Mouse (Mus musculus): ENCODE data around the gene Gm21985.

Gene Gm21985

DNA sequence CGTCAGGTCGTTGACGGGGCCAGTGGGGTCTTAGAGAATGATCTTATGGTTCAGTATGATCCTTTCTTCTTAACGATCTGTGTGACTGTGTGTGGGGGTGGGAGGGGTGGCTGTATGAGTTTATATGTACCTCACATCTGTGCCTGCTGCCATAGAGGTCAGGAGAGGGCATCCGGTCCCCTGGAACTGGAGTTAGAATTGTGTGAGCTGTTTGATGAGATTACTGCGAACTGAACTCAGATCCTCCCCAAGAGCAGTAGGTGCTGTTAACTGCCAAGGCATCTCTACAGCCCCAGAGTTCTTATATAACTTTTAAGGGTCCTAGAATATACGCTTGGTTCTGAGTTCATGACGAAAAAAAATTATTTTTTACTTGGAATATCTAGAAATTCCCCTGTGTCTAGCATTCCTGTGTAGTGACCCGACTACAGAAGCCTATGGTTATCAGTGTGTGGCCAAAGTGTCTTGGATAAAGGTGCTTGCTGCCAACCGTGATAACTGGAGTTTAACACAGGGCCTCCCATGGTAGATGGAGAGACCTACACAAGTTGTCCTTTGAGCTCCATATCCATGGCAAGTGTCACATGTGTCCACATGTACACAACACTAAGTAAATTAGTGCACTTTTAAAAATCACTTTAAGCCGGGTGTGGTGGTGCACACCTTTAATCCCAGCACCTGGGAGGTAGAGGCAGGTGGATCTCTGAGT lies 62.1 kb downstream of the Gm21985 start:
- DNase-seq (ENCODE audit: extremely low spot score, low read depth, low spot score), result no peak

DNA sequence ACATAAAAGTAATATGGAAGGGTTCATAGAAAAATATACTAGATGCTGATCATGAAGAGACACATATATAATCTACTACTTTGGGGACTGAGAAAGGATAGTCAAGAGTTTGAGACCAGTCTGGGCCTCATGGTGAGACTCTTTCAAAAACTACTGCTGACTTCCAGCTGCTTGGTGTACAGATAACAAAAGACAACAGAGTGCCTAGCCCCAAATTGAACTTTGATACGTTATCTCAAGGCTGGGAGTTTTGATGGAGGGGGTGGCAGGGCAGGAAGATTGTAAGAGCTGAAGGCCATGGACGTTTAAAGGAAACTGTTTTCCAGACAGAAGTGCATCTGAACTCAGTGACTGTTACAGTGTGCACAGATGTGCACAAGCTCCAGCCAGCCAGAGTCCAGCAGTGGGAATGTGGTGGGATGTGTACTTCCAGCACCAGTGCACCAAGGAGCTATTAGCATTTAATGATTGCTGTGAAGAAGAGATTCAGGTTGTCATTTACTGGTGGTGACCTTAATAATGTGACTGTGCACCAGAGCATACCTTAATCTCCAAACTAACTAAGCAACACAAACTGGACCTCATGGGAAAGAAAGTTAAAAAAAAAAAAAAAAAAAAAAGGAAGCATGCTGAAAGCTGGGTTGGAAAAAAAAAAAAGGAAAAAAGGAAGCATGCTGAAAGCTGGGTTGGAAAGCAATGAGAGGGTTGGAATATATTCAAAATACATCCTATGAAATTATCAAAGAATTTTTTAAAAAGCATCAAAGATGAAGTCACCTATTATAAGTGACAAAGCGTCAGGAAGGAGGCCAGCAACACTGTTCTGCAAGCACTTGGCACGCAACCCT lies 66.2 kb downstream of the Gm21985 start:
- DNase-seq (ENCODE audit: extremely low spot score, low read depth, low spot score), result no peak

DNA sequence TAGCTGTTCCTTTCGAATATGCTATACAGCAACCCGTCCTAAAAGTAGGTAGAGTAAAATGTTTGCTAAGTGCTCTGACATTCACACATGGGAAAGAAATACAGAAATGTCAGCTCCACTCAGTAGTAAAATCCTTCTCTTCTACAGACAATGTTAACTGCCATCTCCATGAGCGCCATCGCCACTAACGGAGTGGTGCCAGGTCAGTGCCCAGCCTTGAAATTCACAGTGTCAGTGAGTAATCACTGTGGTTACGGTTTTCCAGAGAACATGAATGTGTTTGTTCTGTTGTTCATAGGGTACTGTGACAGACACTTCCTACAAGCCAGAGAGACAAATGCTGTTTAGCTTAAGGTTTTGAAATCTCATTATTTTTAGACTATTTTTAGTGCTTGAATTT lies 71.1 kb downstream of the Gm21985 start:
- DNase-seq (ENCODE audit: extremely low spot score, low read depth, low spot score), result no peak

DNA sequence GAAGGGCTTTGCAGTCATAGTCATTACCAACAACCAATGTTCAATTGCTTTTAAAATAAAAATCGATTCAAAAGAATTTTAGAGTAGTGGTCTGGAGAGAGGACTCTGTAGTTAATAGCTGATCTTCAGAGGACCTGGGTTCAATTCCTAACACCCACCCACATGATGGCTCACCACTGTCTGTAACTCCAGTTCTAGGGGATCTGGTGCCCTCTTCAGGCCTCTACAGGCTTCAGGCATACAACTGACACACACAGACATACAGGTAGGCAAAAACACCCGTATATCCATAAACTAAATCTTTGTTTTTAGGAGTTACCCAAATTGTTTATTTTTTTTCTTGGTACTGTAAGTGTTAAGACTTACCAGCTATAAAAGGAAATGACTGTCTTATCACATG lies 73.6 kb downstream of the Gm21985 start:
- DNase-seq (ENCODE audit: extremely low spot score, low read depth, low spot score), result no peak

DNA sequence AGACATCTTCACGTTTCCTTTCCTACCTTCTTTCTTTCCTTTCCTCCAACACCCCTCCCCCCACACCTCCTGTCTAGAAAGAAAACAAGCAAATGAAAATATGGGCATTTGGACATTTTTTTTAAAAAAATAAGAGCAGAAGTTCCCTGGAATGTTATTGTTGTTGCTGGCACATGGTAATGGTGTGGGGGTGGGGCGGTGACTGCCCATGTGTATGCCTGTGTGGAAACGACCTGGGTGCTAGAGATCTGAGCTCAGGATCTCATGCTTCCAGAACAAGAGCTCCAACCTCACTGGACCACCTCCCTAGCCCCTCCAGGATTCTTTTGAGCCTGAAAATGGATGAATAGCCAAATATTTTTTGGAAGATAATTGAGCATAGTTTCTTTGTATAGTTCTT lies 75.0 kb downstream of the Gm21985 start:
- no peak for DNase-seq (ENCODE audit: extremely low spot score, low read depth, low spot score)

DNA sequence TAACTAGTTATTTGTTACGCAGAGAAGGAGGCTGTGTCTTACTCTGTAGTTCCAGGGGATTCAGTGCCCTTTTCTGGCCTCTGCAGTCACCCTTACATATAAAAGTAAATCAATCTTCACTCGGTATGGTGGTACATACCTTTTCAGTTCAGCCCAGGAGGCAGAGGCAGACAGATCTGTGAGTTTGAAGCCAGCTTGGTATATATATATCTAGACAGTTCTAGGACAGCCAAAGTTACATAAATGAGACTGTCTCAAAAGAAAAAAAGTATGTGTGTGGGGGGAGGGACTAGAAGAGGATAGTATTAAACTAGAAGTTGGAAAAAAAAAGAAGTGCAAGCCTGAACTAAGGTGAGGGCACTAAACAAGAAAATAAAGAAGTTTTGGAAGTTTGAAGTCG lies 82.1 kb downstream of the Gm21985 start:
- no peak for DNase-seq (ENCODE audit: extremely low spot score, low read depth, low spot score)

DNA sequence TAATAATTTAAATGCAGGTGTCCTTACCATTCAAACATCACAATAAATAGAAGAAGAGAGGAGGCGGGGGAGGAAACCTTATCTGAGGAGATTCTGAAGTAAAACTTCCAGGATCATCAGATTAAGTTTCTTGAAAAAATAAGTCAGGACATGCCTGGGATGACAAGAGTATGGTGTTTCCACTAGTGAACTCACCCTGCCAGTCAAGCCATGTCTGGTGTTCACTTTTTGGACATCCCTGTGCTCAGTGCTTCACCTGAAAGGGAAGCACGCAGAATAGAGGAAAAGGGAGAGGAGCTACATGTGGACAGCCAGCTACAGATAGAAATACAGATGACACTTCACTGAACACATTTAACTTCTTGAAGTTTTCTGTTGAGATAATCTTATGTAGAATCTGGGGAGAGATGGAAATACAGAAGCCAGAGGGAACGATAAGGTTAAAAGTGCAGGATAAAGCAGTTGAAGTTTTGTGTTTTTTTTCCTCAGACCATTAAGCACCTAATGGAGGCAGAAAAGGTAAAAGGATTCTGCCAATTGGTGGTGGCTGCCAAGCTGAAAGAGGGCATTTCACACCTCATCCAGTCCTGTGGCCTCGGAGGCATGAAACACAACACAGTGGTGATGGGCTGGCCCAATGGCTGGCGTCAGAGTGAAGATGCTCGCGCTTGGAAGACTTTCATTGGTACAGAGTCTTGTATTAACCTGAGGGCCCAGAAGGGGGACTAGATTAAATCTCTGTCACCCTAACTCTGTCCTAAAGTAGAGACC lies 87.8 kb downstream of the Gm21985 start:
- no peak for DNase-seq (ENCODE audit: extremely low spot score, low read depth, low spot score)

DNA sequence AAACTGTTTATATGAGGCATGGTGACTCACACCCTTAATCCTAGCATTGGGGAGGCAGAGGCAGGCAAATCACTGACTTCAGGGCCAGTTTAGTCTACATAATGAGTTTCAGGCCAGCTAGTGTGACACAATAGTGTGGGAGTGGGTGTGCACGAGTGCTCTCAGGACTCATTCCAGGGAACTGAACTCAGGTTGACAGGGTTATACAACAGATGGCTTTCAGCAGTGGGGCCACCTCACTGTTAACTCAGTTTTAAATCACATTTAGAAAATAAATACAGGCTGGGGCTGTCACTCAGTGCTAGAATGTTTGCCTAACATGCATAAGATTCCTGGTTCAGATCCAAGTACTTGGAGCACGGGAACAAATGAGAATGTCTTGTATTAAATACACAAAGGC lies 93.5 kb downstream of the Gm21985 start:
- DNase-seq (ENCODE audit: extremely low spot score, low read depth, low spot score), result no peak

DNA sequence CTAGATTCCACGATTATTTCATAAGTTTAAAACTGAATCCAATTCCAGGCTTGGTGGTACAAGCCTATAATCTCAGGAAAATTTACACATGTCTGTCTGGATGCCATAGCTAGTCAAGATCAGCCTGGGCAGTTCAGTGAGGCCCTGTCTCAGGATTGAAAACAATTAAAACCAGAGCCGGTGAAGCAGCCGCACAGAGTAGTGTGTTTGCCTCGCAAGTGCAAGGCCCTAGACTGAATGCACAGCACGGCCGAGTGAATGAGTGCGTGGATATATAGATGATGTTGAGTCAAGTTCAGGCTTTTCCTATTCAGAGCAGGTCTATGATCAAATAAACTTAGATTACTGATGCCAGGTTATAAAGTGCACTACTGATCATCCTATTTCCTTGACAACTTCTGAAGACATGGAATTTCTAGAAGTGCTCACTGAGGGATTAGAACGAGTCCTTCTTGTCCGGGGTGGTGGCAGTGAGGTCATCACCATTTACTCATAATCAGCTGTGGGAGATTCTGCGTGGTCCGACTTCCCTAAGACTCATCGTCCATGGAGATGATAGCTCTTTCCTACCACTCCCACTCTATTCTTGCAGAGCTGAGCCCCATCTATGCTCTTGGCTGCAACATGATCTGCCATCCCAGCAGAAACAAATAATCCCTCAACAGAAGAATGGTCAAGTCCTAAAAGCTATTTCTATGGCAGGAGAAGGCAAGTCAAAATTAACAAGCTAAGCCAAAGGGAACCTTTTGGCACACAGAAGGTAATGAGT lies 94.1 kb downstream of the Gm21985 start:
- no peak for DNase-seq (ENCODE audit: extremely low spot score, low read depth, low spot score)

DNA sequence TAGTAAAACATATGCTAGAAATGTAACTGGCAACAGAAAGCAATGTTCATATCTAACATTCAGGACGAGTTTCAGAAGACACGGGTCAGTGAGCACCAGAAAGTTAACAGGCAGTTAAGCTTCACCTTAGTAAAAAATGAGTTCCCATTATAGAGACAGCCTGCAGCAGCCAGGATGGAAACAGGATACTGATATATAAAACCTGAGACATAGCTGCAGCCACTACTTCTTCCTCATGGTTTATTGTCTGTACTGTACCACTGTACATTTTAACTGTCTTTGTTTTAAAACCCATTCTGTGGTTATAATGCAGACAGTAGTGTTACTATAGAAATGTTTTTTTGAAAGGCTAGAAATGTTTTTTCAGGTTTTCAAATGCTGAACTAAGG lies 94.7 kb downstream of the Gm21985 start:
- DNase-seq (ENCODE audit: extremely low spot score, low read depth, low spot score), result no peak

DNA sequence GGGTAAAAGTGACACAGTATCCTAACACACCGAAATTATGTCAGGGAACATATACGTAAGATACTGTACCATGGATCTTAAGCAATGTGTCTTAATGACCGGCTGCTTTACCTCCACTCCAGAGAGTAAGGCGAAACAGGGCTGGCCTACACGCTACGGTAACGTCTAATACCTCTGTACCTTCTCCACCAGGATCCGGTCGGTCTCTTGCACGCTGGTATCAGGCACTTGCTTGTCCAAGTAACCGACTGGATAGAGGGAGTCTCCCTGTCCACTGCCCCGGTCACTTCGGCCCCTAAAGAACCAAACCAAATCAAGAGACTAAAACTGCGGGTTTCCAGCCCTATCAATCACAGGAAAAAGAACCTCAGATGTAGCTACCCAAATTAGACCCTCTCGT lies 101.1 kb downstream of the Gm21985 start:
- no peak for DNase-seq (ENCODE audit: extremely low spot score, low read depth, low spot score)

DNA sequence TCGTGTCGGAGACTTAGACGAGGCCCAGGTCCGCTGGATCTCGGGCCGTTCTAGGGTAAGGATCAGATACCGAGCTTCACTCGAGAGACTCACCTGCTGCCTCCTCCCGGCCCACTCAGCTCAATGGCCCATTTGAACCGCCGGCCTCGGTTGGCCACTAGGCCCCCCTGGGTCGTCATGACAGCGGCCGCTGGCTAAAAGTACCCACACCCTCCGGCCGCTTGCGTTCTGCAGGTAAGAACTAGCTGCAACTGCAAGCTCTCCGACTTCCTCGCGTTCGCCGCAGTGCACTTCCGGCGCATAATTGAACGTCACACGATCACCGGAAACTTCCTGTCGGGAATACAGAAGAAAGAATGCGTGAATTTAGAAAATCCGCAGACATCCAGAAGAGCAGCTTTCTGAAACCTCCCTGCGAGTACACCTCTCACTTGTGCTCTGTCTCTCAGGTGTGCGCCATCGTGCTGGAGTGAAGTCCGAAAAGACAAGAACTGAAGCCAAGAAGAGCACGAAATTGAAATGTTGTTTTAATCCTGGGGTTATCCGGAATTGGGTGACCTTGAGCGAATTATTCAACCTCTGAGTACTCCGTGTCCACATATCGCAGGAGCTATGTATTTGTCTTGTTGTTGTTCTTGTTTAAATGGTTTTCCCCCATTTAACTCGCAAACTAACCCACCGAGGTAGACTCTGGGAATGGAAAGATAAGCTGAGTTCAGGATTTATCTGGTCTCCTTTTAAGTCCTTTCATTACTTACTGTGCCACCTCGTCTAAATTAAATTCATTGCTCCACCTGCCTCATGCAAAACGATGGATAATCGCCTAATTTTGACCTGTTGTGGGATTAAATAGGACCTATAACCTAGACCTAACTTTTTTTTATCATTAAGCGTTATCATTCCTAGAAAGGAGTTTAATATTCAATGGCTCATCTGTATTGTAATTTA lies 101.9 kb downstream of the Gm21985 start, which contains the start of gene Emc4:
Emc4 (minus strand) TSS at position 302 of the 948 bp plus-strand sequence.
- DNase-seq (ENCODE audit: extremely low spot score, low read depth, low spot score), result peak; percentile 79

DNA sequence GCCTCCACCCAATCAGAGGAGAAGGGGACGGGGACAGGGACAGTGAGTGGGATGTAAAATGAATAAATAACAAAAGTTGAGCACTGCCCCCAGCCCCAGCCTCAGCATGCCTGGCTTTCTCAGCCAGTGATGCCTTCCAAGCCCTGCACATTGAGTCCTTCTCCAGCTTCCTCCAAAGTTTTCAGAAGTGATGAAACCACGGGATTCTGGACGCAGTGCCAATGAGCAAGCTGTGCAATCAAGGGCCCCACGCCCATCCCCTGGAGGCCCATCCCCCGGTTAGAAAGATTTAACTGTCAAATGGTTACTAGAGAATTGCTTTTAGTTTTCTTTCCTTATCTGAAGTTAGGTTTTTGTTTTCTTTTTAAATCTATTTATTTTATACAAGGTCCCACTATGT lies 103.8 kb downstream of the Gm21985 start:
- no peak for DNase-seq (ENCODE audit: extremely low spot score, low read depth, low spot score)

DNA sequence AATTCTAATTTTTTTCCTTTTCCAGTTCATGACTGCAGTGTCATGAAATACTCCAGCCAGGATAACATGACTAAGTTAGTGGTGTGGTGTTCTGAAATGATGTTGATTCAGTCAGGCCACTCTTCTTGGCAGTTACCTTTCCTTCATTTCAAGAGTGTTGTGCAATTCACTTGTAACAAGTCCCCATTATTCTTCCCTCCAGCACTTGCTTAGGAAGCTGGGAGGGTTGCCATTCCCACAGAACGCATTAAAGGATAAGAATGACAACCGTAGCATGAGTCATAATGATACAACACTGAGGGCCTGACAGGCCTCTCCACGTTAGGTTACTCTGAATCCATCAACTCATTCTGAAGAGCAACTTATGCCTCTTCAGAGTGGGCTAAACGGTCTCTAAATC lies 107.0 kb downstream of the Gm21985 start:
- DNase-seq (ENCODE audit: extremely low spot score, low read depth, low spot score), result no peak

DNA sequence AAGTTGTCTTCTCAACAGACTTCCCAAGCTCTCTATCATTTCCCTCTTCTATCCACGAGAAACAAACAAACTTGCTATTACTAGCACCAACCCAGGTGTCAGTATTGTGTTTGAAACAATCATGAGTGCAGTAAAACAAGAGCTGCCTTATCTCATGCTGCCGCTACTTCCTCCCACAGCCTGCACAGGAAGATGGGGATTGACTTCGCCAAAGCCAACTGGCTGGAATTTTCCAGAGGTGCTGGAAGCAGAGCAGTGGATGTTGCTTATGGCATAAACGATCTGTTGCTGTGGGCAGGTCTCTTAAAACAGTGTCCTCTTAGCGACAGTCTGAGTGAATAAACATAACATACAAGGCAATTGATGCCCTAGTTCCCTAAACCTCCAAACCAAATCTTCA lies 108.5 kb downstream of the Gm21985 start:
- no peak for DNase-seq (ENCODE audit: extremely low spot score, low read depth, low spot score)

DNA sequence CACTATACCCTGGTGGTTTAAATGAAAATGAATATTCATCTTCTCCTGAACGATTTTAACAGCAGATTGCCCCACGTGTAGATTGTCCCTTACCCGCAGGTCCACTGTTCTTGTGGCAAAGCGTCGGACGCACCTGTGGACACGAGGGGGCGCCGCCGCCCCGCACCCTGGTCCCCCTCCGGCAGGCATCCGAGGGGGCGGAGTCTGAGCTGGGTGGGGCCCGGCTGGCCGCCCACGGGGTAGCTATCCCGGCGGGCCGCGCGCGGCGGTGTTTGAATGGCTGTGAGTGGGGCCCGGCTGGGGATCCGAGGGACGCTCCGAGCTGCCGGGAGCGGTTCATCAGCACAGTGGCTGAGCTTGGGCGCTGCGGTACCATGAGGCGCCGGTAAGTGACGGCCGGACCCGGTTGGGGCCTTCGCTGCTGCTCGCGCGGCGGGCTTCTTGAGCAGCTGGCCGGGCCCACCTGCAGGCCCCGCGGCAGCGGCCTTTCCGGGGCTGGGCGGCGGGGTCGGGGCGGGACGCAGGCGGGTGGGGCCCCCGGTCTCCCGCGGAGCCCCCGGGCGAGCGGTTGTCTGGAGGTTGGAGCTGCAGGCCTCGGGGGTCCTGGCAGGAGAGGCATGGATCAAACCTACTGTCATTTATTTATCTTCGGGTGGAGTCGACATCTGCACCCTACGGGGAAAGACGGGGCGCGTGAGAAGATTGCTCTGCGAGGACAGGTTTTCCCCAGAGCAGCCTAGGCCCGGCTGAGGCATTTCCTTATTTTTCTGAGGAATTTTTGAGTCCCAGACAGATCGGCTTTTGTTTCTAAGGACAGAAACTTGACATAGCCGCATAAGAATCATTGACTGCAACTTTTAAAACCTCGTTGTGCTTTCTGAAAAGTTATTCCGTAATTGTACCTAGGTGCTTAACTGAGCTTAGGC lies 113.1 kb downstream of the Gm21985 start, which contains the start of gene Katnbl1:
Katnbl1 (plus strand) TSS at position 239 of the 926 bp plus-strand sequence.
- DNase-seq (ENCODE audit: extremely low spot score, low read depth, low spot score), result peak; percentile 56

DNA sequence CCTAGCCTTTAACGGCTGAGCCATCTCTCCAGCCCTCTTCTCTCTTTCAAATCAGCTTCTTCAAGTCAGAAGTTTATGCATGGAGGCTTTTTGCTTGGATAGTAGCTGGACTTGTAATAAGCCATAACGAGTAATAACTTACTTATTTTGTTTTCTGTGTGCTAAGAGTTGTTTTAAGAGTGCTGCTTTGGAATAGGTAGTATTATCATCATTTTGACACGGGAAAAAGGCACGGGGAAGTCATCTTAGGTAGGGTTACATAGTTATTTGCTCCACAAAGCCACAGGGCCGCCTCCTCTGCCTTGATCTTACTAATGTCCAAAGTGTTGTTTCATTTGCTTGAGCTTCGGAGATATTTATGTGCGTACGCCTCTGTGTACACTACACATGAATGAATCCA lies 114.0 kb downstream of the Gm21985 start:
- DNase-seq (ENCODE audit: extremely low spot score, low read depth, low spot score), result no peak

DNA sequence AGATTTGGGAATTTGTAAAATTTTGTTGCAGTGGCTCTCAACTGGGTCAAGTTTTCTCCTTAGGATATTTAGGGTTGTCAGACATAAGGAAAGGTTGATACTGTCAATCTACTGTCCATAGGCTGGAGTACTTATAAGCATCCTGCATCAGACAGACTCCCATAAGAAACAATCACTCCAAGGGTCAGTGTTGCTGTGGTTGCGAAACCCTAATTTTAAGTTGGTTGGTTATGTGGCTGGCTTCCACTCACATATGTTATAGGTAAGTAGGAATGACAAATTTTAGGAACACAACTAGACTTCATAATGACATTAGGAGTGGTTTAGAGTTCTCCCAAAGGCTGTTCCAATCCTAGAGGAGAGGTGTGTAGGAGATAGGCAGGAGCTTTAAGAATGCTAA lies 115.1 kb downstream of the Gm21985 start:
- DNase-seq (ENCODE audit: extremely low spot score, low read depth, low spot score), result no peak

DNA sequence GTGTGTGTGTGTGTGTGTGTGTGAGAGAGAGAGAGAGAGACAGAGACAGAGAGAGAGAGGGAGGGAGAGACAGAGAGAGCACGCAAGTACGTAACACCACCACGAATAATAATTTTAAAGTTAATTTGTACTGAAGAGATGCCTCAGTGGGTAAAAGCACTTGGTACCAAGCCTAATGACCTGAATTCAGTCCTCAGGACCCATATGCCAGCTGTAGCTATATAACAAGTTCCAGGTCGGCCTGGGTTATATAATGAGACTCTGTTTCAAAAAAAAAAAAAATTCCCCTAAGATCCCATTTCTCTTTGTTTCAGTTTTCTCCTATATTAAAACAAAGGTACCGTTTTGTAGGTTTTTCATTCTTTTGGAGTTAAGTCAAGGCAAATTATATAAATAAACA lies 124.7 kb downstream of the Gm21985 start:
- DNase-seq (ENCODE audit: extremely low spot score, low read depth, low spot score), result no peak

All from hindlimb bud, embryonic 11.5 days (tissue).